Mouse (Mus musculus) spleen, adult 2 months (tissue): Measurements from ENCODE around the gene Mgrn1.

Source experiments
- CTCF ChIP-seq: fragments of 200-500 bp; IDR thresholded peaks from 2 replicates; pipeline ENCODE4 v1.5.1; 2011; ENCODE audit warnings: mild to moderate bottlenecking, inconsistent platforms; ENCODE audit not compliant: insufficient read depth, insufficient read length, insufficient replicate concordance; ENCODE audit errors: extremely low read depth
- POLR2A ChIP-seq: fragments of 200-500 bp; IDR thresholded peaks from 2 replicates; pipeline ENCODE4 v1.6.1; 2011; ENCODE audit warnings: low read depth, low read length, inconsistent platforms

DNA sequence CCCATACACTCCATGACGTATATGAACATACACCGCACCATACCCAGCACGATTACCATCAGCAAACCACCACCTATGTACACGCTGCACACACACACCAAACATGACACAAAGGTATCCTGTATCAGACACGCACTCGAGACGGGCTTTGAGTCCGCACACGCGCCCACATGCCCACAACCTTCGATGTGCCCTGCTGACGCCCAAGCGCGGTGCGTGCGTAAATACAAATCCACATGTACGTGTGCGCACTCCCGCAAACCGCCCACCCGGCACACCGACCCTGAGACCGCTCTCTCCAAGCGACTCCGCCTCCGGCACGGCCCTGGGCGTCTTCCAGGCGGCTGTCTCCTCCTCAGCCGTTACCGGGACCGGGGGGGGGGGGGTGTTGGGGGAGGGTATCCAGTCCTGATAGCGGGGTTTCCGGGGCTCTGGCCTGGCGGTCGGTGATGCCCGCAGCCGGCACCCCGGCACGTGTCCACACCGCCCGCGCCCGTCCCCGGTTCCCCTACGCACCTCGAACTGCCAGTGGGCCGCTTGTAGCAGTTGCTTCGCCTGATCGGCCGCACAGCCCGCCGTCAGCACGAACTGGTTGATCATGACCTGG is 6.8 kb upstream of the Mgrn1 start:
- TF ChIP-seq CTCF (no peak), POLR2A (no peak)
